Mouse (Mus musculus) CH12.LX (cell line): Measurements from ENCODE around the gene Herc2.

Experiments
- CTCF ChIP-seq, 2 experiments: IDR thresholded peaks in 1 of 2; conservative IDR thresholded peaks in 1 of 2; 2 replicates each; pipeline ENCODE4 v1.5.1; 2011 to 2012; ENCODE audit warnings: low read depth in 2 of 2, low read length in 2 of 2, improper control_type of control experiment in 1 of 2, inconsistent platforms in 1 of 2, mild to moderate bottlenecking in 1 of 2, moderate library complexity in 1 of 2
- E2F4 ChIP-seq: IDR thresholded peaks from 2 replicates; pipeline ENCODE4 v1.6.1; 2011; ENCODE audit warnings: low read depth, low read length, improper control_type of control experiment; ENCODE audit not compliant: insufficient replicate concordance
- EP300 ChIP-seq: IDR thresholded peaks from 2 replicates; pipeline ENCODE4 v1.6.1; 2011; ENCODE audit warnings: low read length, improper control_type of control experiment
- MXI1 ChIP-seq: IDR thresholded peaks from 2 replicates; pipeline ENCODE4 v1.6.1; 2011; ENCODE audit warnings: mild to moderate bottlenecking, low read depth, low read length, improper control_type of control experiment
- MYC ChIP-seq: IDR thresholded peaks from 2 replicates; pipeline ENCODE4 v1.6.1; 2011; ENCODE audit warnings: low read depth, mild to moderate bottlenecking, improper control_type of control experiment, low read length
- POLR2A ChIP-seq: IDR thresholded peaks from 2 replicates; pipeline ENCODE4 v1.6.1; 2011; ENCODE audit warnings: low read depth, mild to moderate bottlenecking, improper control_type of control experiment, low read length
- TCF12 ChIP-seq: IDR thresholded peaks from 2 replicates; pipeline ENCODE4 v1.6.1; 2014; ENCODE audit warnings: low read depth, mild to moderate bottlenecking, inconsistent platforms, low read length, improper control_type of control experiment
- ZMIZ1 ChIP-seq: IDR thresholded peaks from 2 replicates; pipeline ENCODE4 v1.6.1; 2012; ENCODE audit warnings: low read depth, mild to moderate bottlenecking, inconsistent platforms, low read length, improper control_type of control experiment
- ZNF384 ChIP-seq: IDR thresholded peaks from 2 replicates; pipeline ENCODE4 v1.6.1; 2012; ENCODE audit warnings: low read depth, low read length, improper control_type of control experiment, inconsistent platforms

DNA sequence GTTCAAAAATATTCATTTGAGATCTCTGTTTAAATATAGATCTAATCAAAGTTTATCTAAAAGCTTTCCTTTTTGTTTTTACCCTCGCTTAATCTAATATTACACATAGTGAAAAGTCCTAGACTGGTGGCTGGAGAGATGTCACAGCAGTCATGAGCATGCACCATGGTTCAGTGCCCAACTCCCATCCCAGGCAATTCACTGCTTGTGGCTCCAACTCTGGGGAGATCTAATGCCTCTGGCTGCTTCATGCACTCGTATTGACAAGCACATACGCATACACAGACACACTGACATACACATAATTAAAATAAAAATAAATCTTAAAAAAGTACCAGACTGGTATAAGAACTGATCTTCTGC lies 5.7 kb upstream of the Herc2 start:
- TF ChIP-seq POLR2A (no peak), E2F4 (no peak), TCF12 (no peak), CTCF (conservative IDR thresholded peaks at IDR 0.05 in 1 of 2, IDR thresholded peaks at IDR 0.05 in 1 of 2; ENCODE audit: low read depth in 2 of 2, low read length in 2 of 2) (no peak), MYC (no peak), MXI1 (no peak), EP300 (no peak), ZMIZ1 (no peak), ZNF384 (no peak)
